Comparison of ENCODE assay signal across 10 mouse cellular contexts in the genomic region with DNA sequence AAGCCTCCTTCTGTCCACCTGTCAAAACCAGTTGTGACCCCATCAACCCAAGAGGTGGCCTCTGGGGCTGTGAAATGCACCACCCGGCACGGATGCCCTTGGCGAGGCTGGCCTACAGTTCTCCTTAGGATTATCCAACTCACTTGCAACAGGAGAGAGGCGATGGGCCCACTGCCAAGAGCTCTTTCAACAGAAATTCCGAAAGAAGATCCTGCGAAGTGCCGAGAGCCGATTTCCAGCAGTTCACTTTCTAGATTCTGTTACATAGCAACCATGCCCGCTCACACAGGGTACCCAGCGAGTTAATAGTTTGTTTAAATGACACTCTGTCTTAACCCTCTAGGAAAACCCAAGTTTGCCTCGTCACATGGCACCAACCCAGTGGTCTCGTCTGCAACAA.
DNase-seq lines count a peak whose midpoint lies in the region; ATAC-seq lines count a peak whose summit lies in the region.
"Had no signal": no experiment of that assay in that cellular context is flagged by ENCODE, and none has a peak within 500 bp of the region (broad histone marks: within the 10 kb centered on the region; RNA-seq: fewer than 3 reads in every experiment).

No protein-coding gene starts in this region.

- H3K27me3 ChIP-seq in heart, embryonic 11.5 days (ENCODE audit: control insufficient read depth, insufficient read depth, low read length) = peaks cover 8% of the 10 kb centered on the region; the same call in 1 of the 2 replicates
- H3K27me3 ChIP-seq in neural tube, embryonic 13.5 days = no peaks in the 10 kb centered on the region
- H3K27me3 ChIP-seq: stomach, embryonic 15.5 days had no signal

- H3K27ac ChIP-seq in heart, embryonic 11.5 days (ENCODE audit: low read depth, low read length) = no peak overlapping the region
- H3K27ac ChIP-seq in neural tube, embryonic 13.5 days (replicated peaks) = no peak overlapping the region
- H3K27ac ChIP-seq: liver, embryonic 13.5 days; stomach, embryonic 15.5 days had no signal

- no peaks in the 10 kb centered on the region for H3K4me1 ChIP-seq in heart, embryonic 11.5 days (ENCODE audit: control insufficient read depth, insufficient read depth, low read length)
- H3K4me1 ChIP-seq in neural tube, embryonic 13.5 days (replicated peaks) = peaks cover 29% of the 10 kb centered on the region
- H3K4me1 ChIP-seq: liver, embryonic 13.5 days had no signal

- DNase-seq in heart, postnatal 4 days = peak; percentile 19
- DNase-seq in adrenal gland, postnatal 4 days (ENCODE audit: low spot score in 2 of 2) = peak; percentile 28 to 29
- peak; percentile 61 to 82 for DNase-seq in frontal cortex, adult 2 months (ENCODE audit: extremely low spot score in 1 of 2, low spot score in 1 of 2)
- peak; percentile 65 to 80 for DNase-seq in left cerebral cortex, adult 18-20 months (ENCODE audit: low spot score in 2 of 2)
- DNase-seq in spleen, postnatal 36 days (ENCODE audit: low spot score in 2 of 2) = no peak
- DNase-seq: liver, embryonic 13.5 days had no signal

- no peak for ATAC-seq in heart, embryonic 11.5 days (replicated peaks; ENCODE audit: insufficient number of reproducible peaks, low FRiP score, low TSS enrichment)
- no peak; the same call in 1 of the 2 replicates for ATAC-seq in neural tube, embryonic 13.5 days (ENCODE audit: low read depth)
- no peak for ATAC-seq in erythroblast, adult 5-6 weeks (replicated peaks; ENCODE audit: low FRiP score, poor library complexity, severe bottlenecking)

- H3K9me3 ChIP-seq in heart, embryonic 11.5 days (replicated peaks; ENCODE audit: control insufficient read depth, low read length) = no peaks in the 10 kb centered on the region
- no peaks in the 10 kb centered on the region for H3K9me3 ChIP-seq in neural tube, embryonic 13.5 days
- H3K9me3 ChIP-seq: liver, embryonic 13.5 days; stomach, embryonic 15.5 days had no signal

- H3K4me3 ChIP-seq in heart, embryonic 11.5 days (ENCODE audit: low read depth, low read length) = no peak overlapping the region
- H3K4me3 ChIP-seq in neural tube, embryonic 13.5 days = no peak overlapping the region
- H3K4me3 ChIP-seq: liver, embryonic 13.5 days; stomach, embryonic 15.5 days had no signal

- H3K4me2 ChIP-seq in heart, embryonic 11.5 days = no peak overlapping the region
- peak overlapping the region; percentile 54 for H3K4me2 ChIP-seq in neural tube, embryonic 13.5 days
- H3K4me2 ChIP-seq: liver, embryonic 13.5 days; stomach, embryonic 15.5 days had no signal

- H3K36me3 ChIP-seq in heart, embryonic 11.5 days (ENCODE audit: control insufficient read depth, insufficient read depth, low read length) = no peaks in the 10 kb centered on the region
- no peaks in the 10 kb centered on the region for H3K36me3 ChIP-seq in neural tube, embryonic 13.5 days
- H3K36me3 ChIP-seq: liver, embryonic 13.5 days; stomach, embryonic 15.5 days had no signal

- WGBS in heart, embryonic 11.5 days (ENCODE audit: insufficient replicate concordance) = 57% methylated on average over 12 of the region's 12 CpGs
- 43% methylated on average over 12 of the region's 12 CpGs for WGBS in neural tube, embryonic 13.5 days

- no peak overlapping the region for H3K9ac ChIP-seq in heart, embryonic 11.5 days (ENCODE audit: low read depth, low read length)
- H3K9ac ChIP-seq in neural tube, embryonic 13.5 days = no peak overlapping the region
- H3K9ac ChIP-seq: liver, embryonic 13.5 days; stomach, embryonic 15.5 days had no signal

Comparison
In these comparisons a context has a peak if more than half of its experiments do, and no peak if none do; other contexts are left out.
1. DNase-seq: peak in heart, postnatal 4 days (single experiment), adrenal gland, postnatal 4 days (2 of 2), frontal cortex, adult 2 months (2 of 2) and left cerebral cortex, adult 18-20 months (2 of 2); none in spleen, postnatal 36 days (0 of 2).